Mouse (Mus musculus): ENCODE data around the gene Zswim5. TPM values are rescaled to one million over a fixed set of nuclear protein-coding genes. Genes with fewer than 3 reads are reported as not detected.

Zswim5 gene
- total RNA-seq, 2 experiments from 2014 or later: 0.34 to 0.41 TPM

DNA sequence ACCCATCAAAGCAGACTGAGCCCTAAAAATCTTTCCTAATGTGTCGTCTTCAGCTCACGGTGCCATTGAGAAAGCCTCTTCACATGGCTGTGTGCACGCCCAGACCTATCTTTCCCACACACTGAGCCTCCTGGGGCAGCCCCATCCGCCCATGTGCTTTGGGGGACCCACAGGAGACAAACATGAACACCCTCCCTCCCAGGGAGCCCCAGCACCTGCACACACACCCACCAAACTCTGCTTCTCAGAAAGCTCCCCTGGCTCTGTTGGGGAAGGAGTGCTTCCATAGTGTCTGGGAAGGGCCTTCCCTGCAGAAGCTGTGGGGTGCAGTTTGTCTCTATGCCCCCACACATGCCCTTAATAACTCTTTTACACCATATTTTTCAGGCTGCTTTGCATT lies 127.5 kb downstream of the Zswim5 start:
- DNase-seq (ENCODE audit: low spot score in 2 of 2): no peak

DNA sequence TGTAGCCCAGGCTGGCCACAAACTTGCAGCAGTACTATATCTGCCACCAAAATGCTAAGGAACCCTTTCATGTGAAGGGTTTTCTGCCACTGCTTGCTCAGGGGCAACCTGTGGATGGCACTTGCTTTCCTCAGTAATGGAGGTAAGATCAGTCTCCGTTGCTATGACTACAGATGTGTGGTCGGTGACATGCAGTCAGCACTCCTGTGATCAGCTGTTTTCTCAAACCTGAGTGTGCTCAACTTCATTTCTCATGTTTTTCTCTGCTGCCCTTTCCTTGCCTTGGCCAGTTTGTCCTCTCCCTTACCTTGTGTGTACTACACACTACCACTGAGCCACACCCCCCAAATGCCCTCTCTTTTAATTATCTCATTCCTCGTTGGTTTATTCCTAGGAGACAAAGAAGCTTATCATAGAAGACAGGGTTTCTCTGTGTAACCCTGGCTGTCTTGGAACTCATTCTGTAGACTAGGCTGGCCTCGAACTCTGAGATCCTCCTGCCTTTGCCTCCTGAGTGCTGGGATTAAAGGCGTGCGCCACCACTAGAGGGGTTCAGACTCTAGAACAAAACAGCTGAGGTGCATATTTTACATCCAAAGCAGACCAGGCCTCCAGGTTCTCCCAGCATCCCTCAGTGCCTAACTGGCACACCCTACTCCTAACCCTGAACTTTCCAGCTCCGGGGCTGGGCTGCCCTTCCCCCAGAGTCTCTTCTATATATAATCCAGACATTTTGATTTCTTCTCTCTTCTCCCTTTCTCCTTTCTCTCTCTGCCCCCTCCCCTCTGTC lies 128.6 kb downstream of the Zswim5 start:
- no peak for DNase-seq (ENCODE audit: low spot score in 2 of 2)

DNA sequence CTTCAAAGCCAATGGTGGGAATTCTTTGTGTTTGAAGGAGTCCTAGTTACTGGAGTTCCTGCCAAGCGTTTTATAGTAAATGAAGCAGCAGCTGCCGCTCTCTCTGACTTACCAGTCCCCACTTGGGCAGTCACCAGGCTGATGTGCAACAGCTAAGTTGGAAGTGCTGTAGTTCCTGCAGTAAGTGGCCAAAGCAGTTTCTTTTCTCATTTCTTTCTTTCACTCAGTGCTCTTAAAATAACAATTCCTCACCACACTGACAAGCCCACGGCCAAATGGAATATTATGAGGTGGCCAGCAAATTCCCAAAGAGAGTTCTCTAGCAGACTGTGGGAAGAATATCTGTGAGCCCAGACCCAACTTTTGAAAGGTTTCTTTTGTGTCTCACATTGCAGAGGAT lies 129.9 kb downstream of the Zswim5 start:
- no peak for DNase-seq (ENCODE audit: low spot score in 2 of 2)

DNA sequence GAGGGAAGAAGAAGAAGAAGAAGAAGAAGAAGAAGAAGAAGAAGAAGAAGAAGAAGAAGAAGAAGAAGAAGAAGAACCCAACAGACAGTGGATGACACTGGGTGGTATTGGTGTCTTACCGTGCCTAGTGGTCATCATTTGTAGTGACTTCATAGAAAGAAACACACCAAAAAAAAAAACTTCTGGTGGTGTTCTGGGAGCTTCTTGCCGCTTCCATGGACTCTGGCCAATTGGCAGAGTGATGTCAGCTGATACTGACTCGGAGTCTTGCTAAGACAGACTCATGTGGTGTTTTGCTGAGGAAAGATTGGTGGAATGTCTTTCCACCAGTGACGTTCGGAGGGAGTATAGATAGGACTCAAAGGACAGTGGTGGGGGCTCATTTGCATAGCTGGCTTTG lies 133.1 kb downstream of the Zswim5 start:
- DNase-seq (ENCODE audit: low spot score in 2 of 2): no peak

DNA sequence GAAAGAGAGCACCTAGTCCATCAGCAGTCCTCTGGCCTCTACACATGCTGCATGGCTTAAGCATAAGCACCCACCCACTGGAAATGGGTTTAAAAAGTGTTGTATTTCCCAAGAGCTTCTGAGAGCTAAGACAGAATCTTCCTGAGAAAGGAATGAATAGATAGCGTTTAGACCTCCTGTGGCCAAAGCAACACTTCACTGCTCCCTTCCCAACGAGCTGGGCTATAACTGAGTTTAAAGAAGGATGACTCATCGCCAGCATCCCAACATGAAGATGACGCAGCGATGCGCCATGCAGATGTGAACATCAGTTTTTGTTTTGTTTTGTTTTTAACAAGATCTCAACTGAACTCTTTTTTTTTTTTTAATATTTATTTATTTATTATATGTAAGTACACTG lies 136.4 kb downstream of the Zswim5 start:
- DNase-seq (ENCODE audit: low spot score in 2 of 2): no peak

DNA sequence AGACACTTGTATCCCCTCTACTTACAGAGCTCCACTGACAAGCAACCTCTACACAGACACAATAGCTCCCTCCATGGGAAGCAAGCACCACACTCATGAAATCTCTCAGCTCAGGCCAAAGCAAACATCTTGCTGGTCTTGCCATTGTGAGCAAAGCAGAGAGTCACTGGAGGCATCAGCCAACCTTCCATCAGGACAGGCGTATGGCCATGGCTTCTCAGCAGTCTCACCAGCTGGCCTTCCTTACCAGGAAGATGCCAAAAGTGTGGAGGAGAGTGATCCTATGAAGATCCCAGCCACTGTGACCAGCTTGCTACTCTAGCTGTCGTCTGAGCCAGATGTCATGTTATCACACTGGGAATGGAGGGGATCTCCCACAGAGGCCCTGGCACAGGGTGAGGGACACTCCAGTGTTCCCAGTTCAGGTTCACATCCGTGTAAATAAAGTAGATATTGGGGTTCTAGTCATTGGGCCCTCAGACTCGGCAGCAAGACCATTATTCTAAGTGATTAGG lies 137.8 kb downstream of the Zswim5 start:
- no peak for DNase-seq (ENCODE audit: low spot score in 2 of 2)

DNA sequence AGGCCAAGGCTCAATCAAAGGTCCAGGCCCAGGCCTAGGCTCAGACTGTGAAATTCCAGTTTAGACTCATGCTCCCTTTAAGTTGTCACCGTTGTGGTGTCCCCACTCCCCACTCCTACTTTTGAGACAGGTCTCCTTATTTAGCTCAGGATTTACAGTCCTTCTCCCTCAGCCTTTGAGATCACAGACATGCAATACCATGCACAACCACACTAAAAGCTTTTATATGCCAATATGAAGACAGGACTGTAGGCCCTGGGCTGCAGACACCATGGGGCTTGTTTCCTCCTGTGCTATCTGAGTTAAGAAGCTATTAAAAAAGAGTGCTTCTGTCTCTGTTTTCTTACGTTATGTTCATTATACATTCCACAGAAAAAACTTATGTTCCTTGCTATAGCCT lies 140.6 kb downstream of the Zswim5 start:
- no peak for DNase-seq (ENCODE audit: low spot score in 2 of 2)

DNA sequence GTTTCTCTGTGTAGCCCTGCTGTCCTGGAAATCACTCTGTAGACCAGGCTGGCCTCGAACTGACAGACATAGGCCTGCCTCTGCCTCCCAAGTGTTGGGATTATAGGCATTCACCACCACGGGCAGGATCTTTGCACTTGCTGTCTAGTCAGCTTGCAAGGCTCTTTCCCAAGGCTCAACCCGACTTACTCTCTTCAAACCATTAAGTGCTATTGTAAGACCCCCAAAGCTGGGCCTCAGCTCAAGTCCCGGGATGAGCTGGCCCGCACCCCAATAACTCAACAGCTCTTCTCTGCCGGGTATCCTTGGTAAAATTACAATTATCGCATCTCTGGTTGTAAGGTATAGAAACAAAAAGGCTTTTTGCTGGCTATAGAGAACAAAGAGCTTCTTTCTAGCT lies 141.2 kb downstream of the Zswim5 start:
- no peak for DNase-seq (ENCODE audit: low spot score in 2 of 2)

DNA sequence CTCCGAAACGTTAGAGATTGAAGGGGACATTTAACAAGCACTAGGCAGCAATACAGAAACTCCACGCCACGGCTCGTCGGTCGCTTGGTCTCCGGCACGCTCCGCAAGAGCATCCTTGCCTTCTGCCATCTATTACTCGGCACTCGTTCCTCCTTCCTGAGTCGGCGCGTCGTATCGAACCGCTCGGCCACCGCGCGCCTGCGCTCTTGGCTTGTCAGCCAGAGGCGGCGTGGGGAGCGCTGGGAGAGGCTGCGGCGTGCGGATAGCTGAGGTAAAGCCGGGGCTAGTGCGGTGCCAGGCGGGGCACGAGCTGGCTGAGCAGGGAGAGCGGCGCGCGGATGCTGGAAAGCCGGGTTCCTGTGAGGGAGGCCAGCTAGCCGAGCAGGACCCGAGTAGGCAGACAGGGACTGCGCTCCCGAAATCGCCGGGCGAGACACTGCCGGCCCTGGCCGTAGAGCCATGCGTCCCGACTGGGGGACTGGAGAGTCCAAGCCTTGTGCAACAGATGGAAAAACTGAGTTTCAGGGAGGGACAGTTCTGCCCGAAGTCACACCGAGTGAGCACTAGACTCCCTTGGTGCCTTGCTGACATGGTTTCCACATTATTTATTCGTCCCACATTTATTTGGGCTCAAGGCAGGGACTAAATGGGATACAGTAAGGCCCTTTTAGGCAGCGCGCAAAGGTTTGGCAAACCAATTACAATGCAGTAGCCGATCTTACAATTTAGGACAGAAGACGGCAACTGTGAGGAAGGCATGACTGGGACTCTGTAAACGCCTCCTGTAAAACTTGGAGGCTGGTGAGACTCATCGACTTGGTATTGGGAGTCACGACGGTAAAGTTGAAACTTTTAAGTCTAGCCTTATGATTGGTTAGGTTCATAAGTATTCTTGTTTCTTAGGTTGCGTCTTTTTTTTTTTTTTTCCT lies 142.3 kb downstream of the Zswim5 start, which contains the start of gene Eif2b3:
Gene Eif2b3 (plus strand): TSS at position 197 of the 929 bp plus-strand sequence.
- peak; percentile 75 to 90 for DNase-seq (ENCODE audit: low spot score in 2 of 2)

DNA sequence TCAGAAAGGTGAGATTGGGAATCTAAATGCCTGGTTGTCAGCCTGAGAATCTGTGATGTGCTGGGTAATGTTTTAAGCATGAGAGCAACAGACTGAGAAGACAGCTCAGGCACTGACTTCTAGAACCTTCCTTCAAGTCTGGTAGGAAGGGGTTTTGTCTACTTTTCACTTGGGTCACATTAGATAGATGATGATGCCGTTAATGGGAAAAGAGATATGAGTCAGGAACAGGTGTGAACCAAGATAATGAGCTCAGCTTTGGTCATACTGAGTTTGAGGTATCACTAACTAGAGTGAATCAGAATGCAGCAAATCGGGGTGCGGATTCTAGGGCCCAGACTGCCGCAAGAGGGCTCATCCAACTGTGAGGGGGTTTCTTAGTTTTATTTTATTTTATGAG lies 146.3 kb downstream of the Zswim5 start:
- DNase-seq (ENCODE audit: low spot score in 2 of 2): no peak

DNA sequence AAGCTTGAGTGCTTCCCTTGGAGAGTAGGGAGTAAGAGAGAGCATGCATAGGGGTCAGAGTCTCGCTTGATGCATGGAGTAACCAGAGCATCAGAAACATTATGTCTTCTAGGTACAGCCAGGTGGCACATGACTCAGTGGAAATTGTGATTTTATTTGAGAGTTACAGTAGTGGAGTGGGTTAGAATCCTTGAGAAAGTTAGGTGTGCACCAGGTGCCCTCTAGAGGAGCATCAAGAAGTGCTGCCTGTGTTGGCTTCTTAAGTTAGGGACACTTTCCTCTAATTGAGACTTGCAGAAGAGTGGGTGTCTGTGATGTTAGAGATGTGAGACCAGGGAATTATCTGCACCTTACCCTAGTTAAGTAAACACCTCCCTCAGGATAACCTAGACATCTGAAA lies 153.9 kb downstream of the Zswim5 start:
- DNase-seq (ENCODE audit: low spot score in 2 of 2): no peak

Other genes with a start within 250 kb of the Zswim5 start
- 10 to 100 TPM; 43.8 to 55.2 TPM for gene Nasp, start 249.4 kb upstream of the Zswim5 start, total RNA-seq (2021)
- 100 to 1,000 TPM; 452 to 457 TPM for gene Akr1a1, start 225.7 kb upstream of the Zswim5 start, total RNA-seq (2021)
- gene Prdx1, start 191.8 kb upstream of the Zswim5 start, total RNA-seq (2021): 100 to 1,000 TPM; 246 to 251 TPM
- gene Mmachc, start 169.0 kb upstream of the Zswim5 start, total RNA-seq (2021): 10 to 100 TPM; 18.2 to 20.5 TPM
- gene Ccdc163, start 168.9 kb upstream of the Zswim5 start, total RNA-seq (2021): 1 to 10 TPM; 6.6 to 7.5 TPM
- 1 to 10 TPM; 3.8 to 4.0 TPM for gene Tesk2, start 156.4 kb upstream of the Zswim5 start, total RNA-seq (2021)
- gene Toe1, start 69.7 kb upstream of the Zswim5 start, total RNA-seq (2021): 10 to 100 TPM; 15.2 to 15.9 TPM
- 1 to 10 TPM; 3.9 to 5.5 TPM for gene Mutyh, start 69.7 kb upstream of the Zswim5 start, total RNA-seq (2021)
- 1 to 10 TPM in 1 of 2 experiments, under 1 TPM in 1; 0.57 to 1.1 TPM for gene Hpdl, start 55.7 kb upstream of the Zswim5 start, total RNA-seq (2021)
- gene Urod, start 117.0 kb downstream of the Zswim5 start, total RNA-seq (2021): 10 to 100 TPM; 63.3 to 64.2 TPM
- gene Hectd3, start 117.9 kb downstream of the Zswim5 start, total RNA-seq (2021): 10 to 100 TPM; 22.8 to 23.2 TPM
- gene Eif2b3, start 142.0 kb downstream of the Zswim5 start, total RNA-seq (2021): 10 to 100 TPM; 25.1 to 28.3 TPM
- 10 to 100 TPM; 10.4 to 12.8 TPM for gene Ptch2, start 218.7 kb downstream of the Zswim5 start, total RNA-seq (2021)
- gene Btbd19, start 248.3 kb downstream of the Zswim5 start, total RNA-seq (2021): 1 to 10 TPM; 6.2 to 8.8 TPM
- under 1 TPM in 1 of 2 experiments, not detected in 1; 0.47 TPM for gene Tctex1d4, start 249.4 kb downstream of the Zswim5 start, total RNA-seq (2021)

Measured in gastrocnemius, postnatal 4 days (tissue).